Mouse (Mus musculus) CH12.LX (cell line): ENCODE data around the gene 1810010H24Rik. TPM values are rescaled to one million over a fixed set of nuclear protein-coding genes. Genes with fewer than 3 reads are reported as not detected.

ENCODE experiments used
- DNase-seq: peaks from one replicate; pipeline ENCODE4 v3.0.0-alpha.2; 2013; ENCODE audit errors: extremely low read depth
- H3K27ac ChIP-seq: 2 replicates; pipeline ENCODE4 v1.5.1; 2012; ENCODE audit warnings: low read depth, mild to moderate bottlenecking, control low read depth, moderate library complexity; ENCODE audit not compliant: insufficient read depth
- H3K27me3 ChIP-seq: replicated peaks from 2 replicates; pipeline ENCODE3; 2012; ENCODE audit warnings: inconsistent platforms
- H3K36me3 ChIP-seq, 2 experiments: replicated peaks in 1 of 2; 2 replicates each; pipeline versions ENCODE3 to v1.6.1; 2012; ENCODE audit warnings: inconsistent platforms in 1 of 2, low read length in 1 of 2, mild to moderate bottlenecking in 1 of 2, mixed read lengths in 1 of 2, moderate library complexity in 1 of 2; ENCODE audit not compliant: control insufficient read depth in 1 of 2, insufficient read depth in 1 of 2
- H3K4me1 ChIP-seq, 2 experiments: 2 replicates each; pipeline ENCODE4 v1.6.1; 2012; ENCODE audit warnings: inconsistent platforms in 1 of 2, moderate library complexity in 1 of 2; ENCODE audit not compliant: insufficient read depth in 2 of 2, control insufficient read depth in 1 of 2
- H3K4me2 ChIP-seq: 2 replicates; pipeline ENCODE4 v1.6.1; 2012; ENCODE audit warnings: low read depth, mild to moderate bottlenecking, control low read depth; ENCODE audit not compliant: poor library complexity, insufficient read depth, severe bottlenecking
- H3K4me3 ChIP-seq, 3 experiments: fragments of 150-350 bp in 1 of 3; sonication (generic) in 1 of 3; replicated peaks in 1 of 3; 2 replicates each; pipeline versions ENCODE3 to v1.5.1; 2011 to 2012; ENCODE audit warnings: low read depth in 2 of 3, low read length in 2 of 3, mild to moderate bottlenecking in 2 of 3, moderate library complexity in 2 of 3, control low read depth in 1 of 3, improper control_type of control experiment in 1 of 3, inconsistent platforms in 1 of 3, mixed read lengths in 1 of 3; ENCODE audit not compliant: poor library complexity in 1 of 3
- H3K79me2 ChIP-seq: replicated peaks from 2 replicates; pipeline ENCODE4 v1.6.1; 2012; ENCODE audit warnings: mild to moderate bottlenecking, moderate library complexity; ENCODE audit not compliant: control insufficient read depth, poor library complexity, insufficient read depth, severe bottlenecking; ENCODE audit errors: extremely low read depth
- H3K9ac ChIP-seq: 2 replicates; pipeline ENCODE4 v1.6.1; 2012; ENCODE audit warnings: low read depth, mild to moderate bottlenecking, control low read depth, moderate library complexity; ENCODE audit not compliant: insufficient read depth
- H3K9me3 ChIP-seq: replicated peaks from 2 replicates; pipeline ENCODE3; 2012; ENCODE audit warnings: low read length, inconsistent platforms, mixed read lengths
- BHLHE40 ChIP-seq: IDR thresholded peaks from 2 replicates; pipeline ENCODE4 v1.6.1; 2011; ENCODE audit warnings: mild to moderate bottlenecking, low read depth, low read length, improper control_type of control experiment
- E2F4 ChIP-seq: IDR thresholded peaks from 2 replicates; pipeline ENCODE4 v1.6.1; 2011; ENCODE audit warnings: low read depth, low read length, improper control_type of control experiment; ENCODE audit not compliant: insufficient replicate concordance
- EP300 ChIP-seq: IDR thresholded peaks from 2 replicates; pipeline ENCODE4 v1.6.1; 2011; ENCODE audit warnings: low read length, improper control_type of control experiment
- GABPA ChIP-seq: IDR thresholded peaks from 2 replicates; pipeline ENCODE4 v1.6.1; 2012; ENCODE audit warnings: low read depth, low read length, improper control_type of control experiment, inconsistent platforms; ENCODE audit not compliant: insufficient replicate concordance
- HCFC1 ChIP-seq: IDR thresholded peaks from 2 replicates; pipeline ENCODE4 v1.6.1; 2012; ENCODE audit warnings: low read depth, mild to moderate bottlenecking, inconsistent platforms, low read length, improper control_type of control experiment
- IRF4 ChIP-seq: IDR thresholded peaks from 2 replicates; pipeline ENCODE4 v1.6.1; 2014; ENCODE audit warnings: low read depth, mild to moderate bottlenecking, inconsistent platforms, low read length, improper control_type of control experiment
- JUN ChIP-seq: IDR thresholded peaks from 2 replicates; pipeline ENCODE4 v1.6.1; 2011; ENCODE audit warnings: low read depth, mild to moderate bottlenecking, low read length, improper control_type of control experiment, moderate library complexity; ENCODE audit not compliant: insufficient read depth
- JUND ChIP-seq: conservative IDR thresholded peaks from 2 replicates; pipeline ENCODE4 v1.6.1; 2011; ENCODE audit warnings: low read depth, low read length, improper control_type of control experiment
- MAFK ChIP-seq: IDR thresholded peaks from 2 replicates; pipeline ENCODE4 v1.6.1; 2011; ENCODE audit warnings: low read length, improper control_type of control experiment; ENCODE audit not compliant: insufficient replicate concordance
- MXI1 ChIP-seq: IDR thresholded peaks from 2 replicates; pipeline ENCODE4 v1.6.1; 2011; ENCODE audit warnings: mild to moderate bottlenecking, low read depth, low read length, improper control_type of control experiment
- MYC ChIP-seq: IDR thresholded peaks from 2 replicates; pipeline ENCODE4 v1.6.1; 2011; ENCODE audit warnings: low read depth, mild to moderate bottlenecking, improper control_type of control experiment, low read length
- NELFE ChIP-seq: IDR thresholded peaks from 2 replicates; pipeline ENCODE4 v1.6.1; 2011; ENCODE audit warnings: low read depth, low read length, improper control_type of control experiment
- PAX5 ChIP-seq: IDR thresholded peaks from 2 replicates; pipeline ENCODE4 v1.6.1; 2012; ENCODE audit warnings: low read length, inconsistent platforms, mixed read lengths
- POLR2A ChIP-seq: IDR thresholded peaks from 2 replicates; pipeline ENCODE4 v1.6.1; 2011; ENCODE audit warnings: low read depth, mild to moderate bottlenecking, improper control_type of control experiment, low read length
- POLR2AphosphoS2 ChIP-seq: IDR thresholded peaks from 2 replicates; pipeline ENCODE4 v1.6.1; 2011; ENCODE audit warnings: low read depth, low read length, improper control_type of control experiment
- SMC3 ChIP-seq: IDR thresholded peaks from 2 replicates; pipeline ENCODE4 v1.6.1; 2011; ENCODE audit warnings: low read depth, low read length, improper control_type of control experiment
- TBP ChIP-seq: conservative IDR thresholded peaks from 2 replicates; pipeline ENCODE4 v1.6.1; 2011; ENCODE audit warnings: low read depth, low read length, improper control_type of control experiment
- ZC3H11A ChIP-seq: IDR thresholded peaks from 2 replicates; pipeline ENCODE4 v1.6.1; 2012; ENCODE audit warnings: low read depth, mild to moderate bottlenecking, inconsistent platforms, low read length, improper control_type of control experiment
- ZKSCAN1 ChIP-seq: IDR thresholded peaks from 2 replicates; pipeline ENCODE4 v1.6.1; 2012; ENCODE audit warnings: low read depth, inconsistent platforms, low read length, improper control_type of control experiment, borderline replicate concordance
- ZNF384 ChIP-seq: IDR thresholded peaks from 2 replicates; pipeline ENCODE4 v1.6.1; 2012; ENCODE audit warnings: low read depth, low read length, improper control_type of control experiment, inconsistent platforms
- dilution Hi-C: fragments of 300-500 bp; cut with MboI; formaldehyde crosslinking; loops from 2 replicates; pipeline ENCODE4 v1.14.3; 2020; ENCODE audit warnings: low sequenced_read_pairs; ENCODE audit not compliant: extremely low pct_unique_long_range_greater_than_20kb, extremely low pct_ligation_motif_present
- in situ Hi-C: fragments of 300-500 bp; cut with MboI; formaldehyde crosslinking; loops from 3 replicates; pipeline ENCODE4 v1.14.3; 2019; ENCODE audit warnings: low sequenced_read_pairs, low pct_ligation_motif_present, low pct_unique_long_range_greater_than_20kb, mixed read lengths
- polyA plus RNA-seq: library from polyadenylated mRNA; unstranded; fragments of >175 nt; gene quantifications from 2 replicates; pipeline ENCODE4 v1.2.1, GENCODE M21; 2012; ENCODE audit warnings: low read depth; ENCODE audit not compliant: insufficient read length
- total RNA-seq, 2 experiments: library from RNA; depleted of rRNA; stranded (reverse); fragments of 300-350 nt in 1 of 2; fragments of >200 nt in 1 of 2; gene quantifications; 2 replicates each; pipeline ENCODE4 v1.2.3; 2012 to 2014

The 1810010H24Rik gene
- total and polyA plus RNA-seq, 3 experiments, result 0.53 to 1.7 (median 1.1) TPM

DNA sequence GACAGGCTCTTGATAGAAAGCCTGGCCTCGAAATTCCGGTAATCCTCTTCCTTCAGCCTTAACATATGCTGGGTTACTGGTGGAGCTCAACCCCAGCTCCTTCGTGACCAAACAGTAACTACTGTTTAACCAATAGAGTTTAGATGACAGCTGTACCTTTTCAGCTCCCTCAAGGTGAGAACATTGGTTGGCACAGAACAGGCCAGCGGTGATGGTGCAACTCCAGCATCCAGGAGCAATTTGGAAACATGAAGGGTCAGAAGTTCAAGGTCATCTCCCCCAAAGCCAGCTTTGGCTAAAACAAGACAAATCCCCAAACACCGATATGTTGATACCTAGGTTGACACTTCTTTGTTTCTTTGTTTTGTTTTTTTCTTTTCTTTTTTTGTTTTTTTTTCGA, 3.3 kb downstream of the 1810010H24Rik start:
- Histone ChIP-seq H3K4me3 (peak overlapping the region in 1 of 3 experiments; percentile 72), H3K4me2 (peak overlapping the region; percentile 67), H3K4me1 (peaks cover 4 to 26% of the 10 kb centered on the region in 2 experiments; a peak in 3 of 4 replicates), H3K27ac (no peak overlapping the region), H3K9ac (peak overlapping the region; percentile 67), H3K27me3 (peaks cover 25% of the 10 kb centered on the region), H3K9me3 (no peaks in the 10 kb centered on the region), H3K79me2 (no peaks in the 10 kb centered on the region), H3K36me3 (peaks cover 0 to 12% of the 10 kb centered on the region in 2 experiments)
- in situ Hi-C loops, result no loop called here
- TF ChIP-seq SMC3 (no peak), IRF4 (no peak), PAX5 (no peak), MXI1 (no peak), NELFE (no peak), BHLHE40 (no peak), MYC (no peak), JUN (no peak), E2F4 (no peak), MAFK (no peak), EP300 (no peak), HCFC1 (no peak), ZC3H11A (no peak), GABPA (no peak), ZNF384 (no peak), ZKSCAN1 (no peak), JUND (no peak), TBP (no peak)
- peak; percentile 5 for DNase-seq
- dilution Hi-C loops, result no loop called here

DNA sequence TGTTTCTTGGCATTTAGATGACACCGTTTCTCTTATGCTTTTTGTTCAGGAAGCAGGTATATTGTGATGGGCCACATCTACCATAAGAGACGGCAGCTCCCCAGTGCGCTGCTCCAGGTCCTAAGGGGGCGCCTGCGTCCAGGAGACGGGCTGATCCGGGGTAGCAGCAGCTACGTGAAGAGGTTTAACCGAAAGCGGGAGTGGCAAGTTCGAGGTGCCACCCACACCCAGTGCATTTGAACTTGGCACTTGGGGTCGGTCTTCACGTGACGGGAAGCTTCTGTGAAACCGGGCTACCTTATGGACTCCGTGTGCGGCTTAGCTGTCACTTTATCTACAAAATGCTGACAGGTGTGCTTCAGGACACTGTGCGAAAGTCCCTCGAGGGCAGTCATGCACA, 4.1 kb downstream of the 1810010H24Rik start:
- no peaks in the 10 kb centered on the region for H3K9me3 ChIP-seq
- dilution Hi-C loops (no loop called here), in situ Hi-C loops (no loop called here)
- no peak for DNase-seq
- peaks cover 4 to 26% of the 10 kb centered on the region in 2 experiments; a peak in 3 of 4 replicates for H3K4me1 ChIP-seq
- TF ChIP-seq POLR2A (0 out of 2 replicates have a peak, but pooled peaks have one; percentile 19), POLR2AphosphoS2 (no peak)
- H3K27ac ChIP-seq, result no peak overlapping the region
- H3K9ac ChIP-seq, result no peak overlapping the region
- peaks cover 0 to 17% of the 10 kb centered on the region in 2 experiments for H3K36me3 ChIP-seq
- no peak overlapping the region for H3K4me2 ChIP-seq
- peaks cover 21% of the 10 kb centered on the region for H3K27me3 ChIP-seq
- no peaks in the 10 kb centered on the region for H3K79me2 ChIP-seq
- no peak overlapping the region for H3K4me3 ChIP-seq
